Mouse (Mus musculus) ES-Bruce4 (cell line): ENCODE data around the gene Smim11.

Source experiments
- CTCF ChIP-seq: IDR thresholded peaks from one replicate; pipeline ENCODE4 v1.8.1; 2011; ENCODE audit warnings: low read depth, low read length
- POLR2A ChIP-seq: IDR thresholded peaks from one replicate; pipeline ENCODE4 v1.8.1; 2011; ENCODE audit warnings: low read length; ENCODE audit not compliant: insufficient read depth

GRCm38 (mm10) chr16:92295328-92295727 is 5.8 kb upstream of the Smim11 start:
- TF ChIP-seq POLR2A = no peak
- TF ChIP-seq CTCF = no peak
